Mouse (Mus musculus): ENCODE data around the gene Arntl. TPM values are rescaled to one million over a fixed set of nuclear protein-coding genes. Genes with fewer than 3 reads are reported as not detected.

Arntl gene
- total RNA-seq (2014; rRNA removed) (27.3 and 29.7 TPM in 2 replicates), polyA plus RNA-seq (2015; fragmentation: Nextera tagmentation; extraction: Ambion mirVana) (21.1 and 23.0 TPM in 2 replicates)

DNA sequence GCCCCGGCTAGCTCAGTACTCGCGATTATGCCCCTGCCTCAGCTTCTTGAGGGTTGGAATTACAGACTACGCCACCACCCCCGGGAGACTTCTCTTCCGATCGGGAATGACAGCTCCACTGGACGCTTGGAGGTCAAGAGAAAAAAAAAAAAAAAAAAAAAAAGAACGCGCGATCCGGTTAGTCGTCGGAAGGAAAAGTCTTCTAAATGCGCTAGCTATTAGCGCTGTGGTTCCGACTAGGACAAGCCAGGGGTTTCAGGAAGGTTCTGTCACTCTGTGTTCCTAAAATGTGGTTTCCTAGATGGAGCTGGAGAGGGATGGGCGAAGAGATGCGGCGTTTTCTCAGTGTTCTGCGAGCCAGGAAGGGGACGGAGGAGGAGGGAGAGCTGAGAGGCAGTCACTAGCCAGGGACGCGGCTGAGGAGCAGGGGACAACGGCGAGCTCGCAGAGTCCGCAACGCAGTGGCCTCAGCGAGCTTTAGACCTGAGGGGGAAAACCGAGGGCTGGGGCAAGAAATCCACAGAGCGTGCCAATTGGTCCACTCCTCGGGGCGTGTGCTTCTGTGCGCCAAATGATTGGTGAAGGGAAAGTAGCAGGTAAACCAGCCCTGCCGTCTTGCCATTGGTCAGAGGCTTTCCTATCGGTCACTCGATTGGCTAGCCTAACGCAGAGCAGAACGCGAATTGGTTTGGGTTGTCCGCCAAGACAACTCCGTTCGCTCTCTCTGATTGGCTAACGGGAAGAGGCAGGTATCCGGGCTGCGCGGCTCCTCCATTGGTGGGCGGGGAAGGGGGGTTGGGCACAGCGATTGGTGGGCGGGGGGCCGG, at the start of gene Arntl:
TSS of gene Arntl (plus strand) at position 822 of the 827 bp plus-strand sequence.
- ATAC-seq (ENCODE audit: low FRiP score) (peak; percentile 97), DNase-seq (ENCODE audit: low spot score) (peak; percentile 100)
- no peaks in the 10 kb centered on the region; the same call in 1 of the 2 replicates for H3K27me3 ChIP-seq (ENCODE audit: insufficient read depth, low read length)
- H3K4me1 ChIP-seq (ENCODE audit: insufficient read depth, low read length) = peaks cover 3% of the 10 kb centered on the region; the same call in 1 of the 2 replicates
- peak within 1 kb of the TSS; percentile 84 for H3K9ac ChIP-seq (replicated peaks; ENCODE audit: low read length, poor library complexity, severe bottlenecking)
- no peaks in the 10 kb centered on the region for H3K36me3 ChIP-seq (ENCODE audit: insufficient read depth, low read length)
- peak within 1 kb of the TSS; percentile 92 for H3K4me3 ChIP-seq (ENCODE audit: low read depth, low read length)
- under 1% methylated on average over 52 of the region's 52 CpGs for WGBS
- H3K9me3 ChIP-seq (ENCODE audit: low read length) = no peaks in the 10 kb centered on the region
- no peak for TF ChIP-seq CTCF (IDR thresholded peaks at IDR 0.05)
- H3K4me2 ChIP-seq (ENCODE audit: low read depth, low read length, poor library complexity, severe bottlenecking) = peak within 1 kb of the TSS; percentile 73
- H3K27ac ChIP-seq (ENCODE audit: low read depth, low read length) = peak within 1 kb of the TSS; percentile 92

DNA sequence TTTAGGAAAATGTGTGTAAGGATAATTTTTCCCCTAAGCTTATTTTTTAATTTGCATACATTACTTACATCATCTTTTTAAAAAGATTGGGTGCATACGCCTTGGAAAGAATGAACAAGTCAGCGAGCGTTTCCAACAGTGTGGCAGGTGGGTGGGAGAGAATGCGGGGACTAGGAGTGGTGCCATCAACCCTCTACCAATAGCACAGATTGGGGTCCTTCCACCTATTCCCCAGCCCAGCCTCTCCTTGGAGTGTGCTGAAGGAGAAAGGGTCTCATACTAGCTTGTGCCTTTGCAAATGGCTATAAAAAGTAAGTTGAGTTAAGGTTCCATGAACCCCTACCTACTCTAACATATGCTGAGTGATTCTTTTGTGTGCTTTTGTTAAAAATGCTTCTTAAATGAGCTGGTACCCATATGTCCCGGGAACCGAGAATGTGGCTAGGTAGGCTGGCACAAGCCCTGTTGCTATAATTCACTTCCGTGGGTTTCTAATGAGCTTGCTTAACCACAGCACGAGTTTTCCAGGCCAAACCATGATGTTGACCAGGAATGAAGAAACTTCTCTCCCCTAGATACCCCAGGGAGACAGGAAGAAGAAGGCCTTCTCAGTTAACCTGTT, 46.1 kb upstream of the Arntl start:
- Histone ChIP-seq H3K27ac (ENCODE audit: low read depth, low read length) (no peak overlapping the region), H3K4me2 (ENCODE audit: low read depth, low read length, poor library complexity, severe bottlenecking) (no peak overlapping the region), H3K36me3 (ENCODE audit: insufficient read depth, low read length) (no peaks in the 10 kb centered on the region), H3K4me3 (ENCODE audit: low read depth, low read length) (no peak overlapping the region), H3K4me1 (ENCODE audit: insufficient read depth, low read length) (no peaks in the 10 kb centered on the region), H3K9ac (replicated peaks; ENCODE audit: low read length, poor library complexity, severe bottlenecking) (no peak overlapping the region), H3K27me3 (ENCODE audit: insufficient read depth, low read length) (no peaks in the 10 kb centered on the region), H3K9me3 (ENCODE audit: low read length) (no peaks in the 10 kb centered on the region)
- no peak for ATAC-seq (ENCODE audit: low FRiP score)
- no peak for DNase-seq (ENCODE audit: low spot score)
- 90% methylated on average over 8 of the region's 8 CpGs for WGBS
- TF ChIP-seq CTCF (IDR thresholded peaks at IDR 0.05) = no peak

DNA sequence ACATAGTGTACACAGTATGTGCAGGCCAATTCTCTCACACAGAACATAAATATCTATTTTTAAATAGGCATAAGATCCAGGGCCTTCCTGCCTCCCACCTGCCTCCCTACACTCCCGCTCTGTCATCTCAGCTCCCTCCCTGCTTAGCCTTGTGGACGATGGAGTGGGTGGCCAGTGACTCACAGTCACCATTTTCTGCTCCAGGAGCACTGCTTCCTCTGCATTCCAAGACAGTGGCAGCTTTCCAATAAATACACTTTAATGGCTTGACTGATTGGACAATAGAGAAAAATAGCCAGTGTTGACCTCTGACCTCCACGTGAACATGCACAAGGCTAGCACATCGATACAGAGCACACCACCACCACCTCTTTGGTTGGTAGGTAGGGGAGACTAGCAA, 42.5 kb upstream of the Arntl start:
- no peak overlapping the region for H3K9ac ChIP-seq (replicated peaks; ENCODE audit: low read length, poor library complexity, severe bottlenecking)
- no peak for TF ChIP-seq CTCF (IDR thresholded peaks at IDR 0.05)
- H3K4me1 ChIP-seq (ENCODE audit: insufficient read depth, low read length) = no peaks in the 10 kb centered on the region
- H3K27ac ChIP-seq (ENCODE audit: low read depth, low read length) = no peak overlapping the region
- WGBS = 77% methylated on average over 4 of the region's 4 CpGs
- DNase-seq (ENCODE audit: low spot score) = no peak
- no peaks in the 10 kb centered on the region for H3K36me3 ChIP-seq (ENCODE audit: insufficient read depth, low read length)
- no peak overlapping the region for H3K4me2 ChIP-seq (ENCODE audit: low read depth, low read length, poor library complexity, severe bottlenecking)
- no peak for ATAC-seq (ENCODE audit: low FRiP score)
- H3K9me3 ChIP-seq (ENCODE audit: low read length) = no peaks in the 10 kb centered on the region
- H3K4me3 ChIP-seq (ENCODE audit: low read depth, low read length) = no peak overlapping the region
- H3K27me3 ChIP-seq (ENCODE audit: insufficient read depth, low read length) = no peaks in the 10 kb centered on the region

DNA sequence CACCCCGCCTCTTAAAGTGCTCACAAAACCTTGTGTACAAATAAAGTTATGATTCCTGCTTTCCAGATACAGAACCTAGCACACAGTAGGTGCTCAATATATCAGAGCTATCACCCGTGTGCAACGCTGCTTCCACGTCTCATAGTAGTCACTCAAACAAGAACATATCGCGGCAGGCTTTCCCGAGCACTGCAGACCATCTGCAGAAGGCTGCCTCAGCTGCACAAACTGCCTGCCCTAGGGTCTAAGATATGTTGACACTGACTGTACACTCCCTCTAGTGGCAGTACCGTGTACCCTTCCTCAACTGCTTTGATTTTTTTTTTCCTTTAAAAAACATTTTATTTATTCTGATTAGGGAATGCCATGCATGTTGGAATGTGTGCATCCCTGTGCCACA, 40.2 kb upstream of the Arntl start:
- Histone ChIP-seq H3K4me2 (ENCODE audit: low read depth, low read length, poor library complexity, severe bottlenecking) (no peak overlapping the region), H3K9me3 (ENCODE audit: low read length) (no peaks in the 10 kb centered on the region), H3K27me3 (ENCODE audit: insufficient read depth, low read length) (no peaks in the 10 kb centered on the region), H3K4me1 (ENCODE audit: insufficient read depth, low read length) (no peaks in the 10 kb centered on the region), H3K36me3 (ENCODE audit: insufficient read depth, low read length) (no peaks in the 10 kb centered on the region), H3K4me3 (ENCODE audit: low read depth, low read length) (no peak overlapping the region), H3K27ac (ENCODE audit: low read depth, low read length) (no peak overlapping the region), H3K9ac (replicated peaks; ENCODE audit: low read length, poor library complexity, severe bottlenecking) (no peak overlapping the region)
- peak; percentile 75 for TF ChIP-seq CTCF (IDR thresholded peaks at IDR 0.05)
- no peak for ATAC-seq (ENCODE audit: low FRiP score)
- WGBS = 46% methylated on average over 8 of the region's 8 CpGs
- peak; percentile 81 for DNase-seq (ENCODE audit: low spot score)

DNA sequence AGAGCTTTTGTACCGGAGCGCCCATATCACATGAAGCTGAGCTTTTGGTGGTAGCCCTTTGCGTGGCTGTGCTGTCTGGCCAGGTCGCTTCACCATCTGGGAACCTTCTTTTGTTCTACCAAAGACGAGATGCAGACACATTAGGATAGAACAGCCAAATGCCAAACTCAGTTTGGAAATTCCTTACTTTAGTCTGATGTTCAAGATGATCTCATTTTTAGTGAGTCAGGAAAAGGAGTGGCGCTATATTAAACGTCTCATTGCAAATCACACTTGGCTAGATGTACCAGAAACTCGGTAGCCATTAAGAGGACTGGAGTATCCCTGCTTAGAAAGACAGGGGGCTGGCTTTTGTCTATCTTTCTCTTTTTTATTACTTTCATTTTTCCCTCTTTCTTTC, 38.7 kb upstream of the Arntl start:
- Histone ChIP-seq H3K4me3 (ENCODE audit: low read depth, low read length) (no peak overlapping the region), H3K4me1 (ENCODE audit: insufficient read depth, low read length) (no peaks in the 10 kb centered on the region), H3K9me3 (ENCODE audit: low read length) (no peaks in the 10 kb centered on the region), H3K27me3 (ENCODE audit: insufficient read depth, low read length) (no peaks in the 10 kb centered on the region), H3K36me3 (ENCODE audit: insufficient read depth, low read length) (no peaks in the 10 kb centered on the region), H3K9ac (replicated peaks; ENCODE audit: low read length, poor library complexity, severe bottlenecking) (no peak overlapping the region), H3K27ac (ENCODE audit: low read depth, low read length) (no peak overlapping the region), H3K4me2 (ENCODE audit: low read depth, low read length, poor library complexity, severe bottlenecking) (no peak overlapping the region)
- WGBS = 85% methylated on average over 8 of the region's 8 CpGs
- no peak for DNase-seq (ENCODE audit: low spot score)
- TF ChIP-seq CTCF (IDR thresholded peaks at IDR 0.05) = no peak
- no peak for ATAC-seq (ENCODE audit: low FRiP score)

DNA sequence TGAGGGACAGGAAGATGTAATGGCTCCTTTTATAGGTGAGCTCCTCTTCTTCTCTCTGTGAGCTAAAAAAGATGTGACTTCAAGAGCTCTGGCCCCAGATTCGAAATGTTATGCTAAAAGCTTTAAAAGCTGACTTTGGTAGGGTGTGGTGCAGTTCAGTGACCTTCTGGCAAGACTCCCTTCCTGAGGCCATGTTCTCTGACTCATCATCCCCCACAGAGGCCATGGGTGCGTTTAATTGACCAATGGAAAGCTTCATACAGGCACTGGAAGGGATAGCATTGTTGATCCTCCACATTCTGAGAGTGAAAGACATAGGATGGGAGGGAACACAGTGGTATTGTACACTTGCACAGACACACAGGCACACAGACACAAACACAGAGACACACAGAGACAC, 34.8 kb upstream of the Arntl start:
- Histone ChIP-seq H3K36me3 (ENCODE audit: insufficient read depth, low read length) (no peaks in the 10 kb centered on the region), H3K9ac (replicated peaks; ENCODE audit: low read length, poor library complexity, severe bottlenecking) (no peak overlapping the region), H3K27ac (ENCODE audit: low read depth, low read length) (no peak overlapping the region), H3K4me2 (ENCODE audit: low read depth, low read length, poor library complexity, severe bottlenecking) (no peak overlapping the region), H3K4me1 (ENCODE audit: insufficient read depth, low read length) (no peaks in the 10 kb centered on the region), H3K9me3 (ENCODE audit: low read length) (no peaks in the 10 kb centered on the region), H3K4me3 (ENCODE audit: low read depth, low read length) (no peak overlapping the region), H3K27me3 (ENCODE audit: insufficient read depth, low read length) (no peaks in the 10 kb centered on the region)
- TF ChIP-seq CTCF (IDR thresholded peaks at IDR 0.05) = no peak
- DNase-seq (ENCODE audit: low spot score) = no peak
- WGBS = 59% methylated on average over 2 of the region's 2 CpGs
- no peak for ATAC-seq (ENCODE audit: low FRiP score)

Measured in midbrain, postnatal 0 days (tissue).